Mouse (Mus musculus) cerebellum, adult 9-10 months (tissue): ENCODE results near the gene Olfr430.
"Not testable (repeated sequence)": the region's sequence is repeated elsewhere in the genome, so short reads cannot be mapped to it uniquely, and the experiment has no call there.

Experiments used
- DNase-seq: peaks from one replicate; pipeline ENCODE4 v3.0.0; 2022

Olfr430 gene

DNA sequence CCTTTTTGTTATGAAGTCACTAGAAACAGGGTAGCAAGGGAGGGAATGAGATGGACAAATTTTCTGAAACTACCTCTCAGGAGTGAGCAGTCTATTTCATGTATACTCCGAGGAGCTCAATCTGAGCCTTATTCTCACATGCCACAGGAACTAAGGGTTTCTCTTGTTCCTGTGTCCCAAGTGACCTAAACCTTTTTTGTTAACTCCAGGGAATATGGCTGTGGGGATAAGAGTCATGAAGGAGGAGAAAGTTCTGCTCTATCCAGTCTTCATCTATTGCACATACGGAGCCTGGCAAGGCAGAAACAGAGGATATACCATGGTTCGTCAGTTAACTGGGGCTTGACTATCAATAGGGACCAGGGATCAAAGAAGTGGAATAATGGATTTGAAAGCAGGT, at the start of gene Olfr430:
Gene Olfr430, plus strand, starts transcription at position 301 of the 400 bp plus-strand sequence.
- DNase-seq: no peak

DNA sequence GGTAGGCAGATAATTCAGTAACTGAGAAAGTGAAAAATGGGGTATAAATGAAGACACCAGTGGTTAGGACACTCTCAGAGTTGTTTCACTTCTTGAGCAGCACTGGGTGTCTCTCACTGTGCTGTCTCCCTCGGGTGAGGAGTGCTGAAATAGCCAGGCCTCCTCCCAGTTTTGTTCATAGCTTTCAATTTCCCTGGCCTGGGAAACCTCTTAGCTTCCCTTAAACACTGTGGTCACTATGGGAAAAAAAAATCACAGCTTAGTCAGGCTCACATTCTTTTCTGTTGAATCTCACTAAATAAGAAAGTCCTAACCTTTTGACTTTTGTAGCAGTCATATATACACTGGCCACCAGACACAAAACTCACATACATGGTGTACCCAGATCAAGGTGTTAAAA, 34.7 kb upstream of the Olfr430 start, which contains the start of gene Ifi205:
Gene Ifi205, minus strand, starts transcription at position 113 of the 400 bp plus-strand sequence.
- DNase-seq: no peak

DNA sequence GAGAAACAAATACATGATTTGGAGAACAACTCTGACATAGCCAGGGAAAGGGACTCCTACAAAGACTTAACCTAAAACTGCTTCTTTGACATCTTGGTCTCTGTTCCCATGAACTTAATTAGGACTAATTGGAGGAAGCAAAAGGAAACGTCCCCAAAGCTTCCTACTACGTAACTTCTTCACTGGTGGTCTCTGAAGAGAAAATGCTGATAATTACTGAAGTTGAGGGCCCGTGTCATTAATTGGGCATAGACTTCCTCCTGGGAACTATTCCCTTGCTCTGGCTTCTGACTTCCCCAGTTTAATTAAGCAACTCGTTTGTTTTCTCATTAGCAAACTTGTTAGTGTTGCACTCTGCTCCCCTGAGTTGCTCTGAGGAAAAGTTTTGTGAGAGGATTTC, 30.6 kb upstream of the Olfr430 start:
- no peak for DNase-seq

DNA sequence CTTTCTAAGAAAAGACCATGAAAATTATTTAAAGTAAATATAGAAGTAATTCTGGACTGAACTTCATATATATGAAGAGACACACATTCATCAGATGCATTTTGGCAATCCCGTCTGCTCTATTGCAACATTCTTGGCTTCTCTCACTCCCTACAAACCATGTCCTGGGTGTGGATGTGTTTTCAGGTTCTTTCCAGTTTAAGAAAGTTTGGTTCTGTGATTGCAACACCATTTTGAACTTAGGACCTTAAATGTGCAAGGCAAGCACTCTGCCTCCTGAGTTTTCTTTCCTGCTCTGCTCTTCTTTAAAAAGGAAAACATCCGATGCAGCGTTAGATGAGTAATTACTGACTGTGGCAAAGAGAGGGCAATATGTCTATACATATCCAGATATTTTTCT, 27.9 kb upstream of the Olfr430 start:
- no peak for DNase-seq

DNA sequence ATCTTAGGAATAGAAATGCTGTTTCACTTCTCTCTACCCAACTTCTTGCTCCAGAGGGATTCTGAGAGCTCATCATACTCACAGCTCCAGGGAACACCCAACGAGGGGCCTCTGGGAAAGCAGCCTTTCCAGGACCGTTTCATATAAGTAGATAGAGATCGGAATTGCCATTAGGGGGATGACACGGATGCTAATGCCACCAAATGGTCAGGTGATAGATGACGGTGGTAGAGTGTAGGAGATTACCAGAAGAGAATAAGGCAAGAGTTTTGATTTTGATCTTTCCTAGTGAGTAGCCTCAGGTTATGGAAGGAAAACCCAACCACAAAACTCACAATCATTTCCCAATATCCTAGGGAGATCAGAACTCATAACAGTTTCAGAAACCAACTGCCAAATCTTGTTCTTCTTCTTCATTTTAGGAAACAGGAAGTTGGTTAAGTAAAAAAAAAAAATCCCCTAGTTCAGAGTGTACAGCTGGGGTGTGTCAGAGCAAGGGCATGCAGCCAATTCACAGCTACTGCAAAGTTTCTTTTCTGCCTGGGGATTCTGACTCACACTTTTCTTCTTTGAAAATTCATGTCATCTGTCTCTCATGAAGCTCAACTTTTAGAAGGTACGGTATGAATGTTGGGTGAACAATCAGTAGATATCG, 25.8 kb upstream of the Olfr430 start, which contains the start of gene Olfr433:
Gene Olfr433, plus strand, starts transcription at position 183 of the 655 bp plus-strand sequence.
- DNase-seq: no peak

DNA sequence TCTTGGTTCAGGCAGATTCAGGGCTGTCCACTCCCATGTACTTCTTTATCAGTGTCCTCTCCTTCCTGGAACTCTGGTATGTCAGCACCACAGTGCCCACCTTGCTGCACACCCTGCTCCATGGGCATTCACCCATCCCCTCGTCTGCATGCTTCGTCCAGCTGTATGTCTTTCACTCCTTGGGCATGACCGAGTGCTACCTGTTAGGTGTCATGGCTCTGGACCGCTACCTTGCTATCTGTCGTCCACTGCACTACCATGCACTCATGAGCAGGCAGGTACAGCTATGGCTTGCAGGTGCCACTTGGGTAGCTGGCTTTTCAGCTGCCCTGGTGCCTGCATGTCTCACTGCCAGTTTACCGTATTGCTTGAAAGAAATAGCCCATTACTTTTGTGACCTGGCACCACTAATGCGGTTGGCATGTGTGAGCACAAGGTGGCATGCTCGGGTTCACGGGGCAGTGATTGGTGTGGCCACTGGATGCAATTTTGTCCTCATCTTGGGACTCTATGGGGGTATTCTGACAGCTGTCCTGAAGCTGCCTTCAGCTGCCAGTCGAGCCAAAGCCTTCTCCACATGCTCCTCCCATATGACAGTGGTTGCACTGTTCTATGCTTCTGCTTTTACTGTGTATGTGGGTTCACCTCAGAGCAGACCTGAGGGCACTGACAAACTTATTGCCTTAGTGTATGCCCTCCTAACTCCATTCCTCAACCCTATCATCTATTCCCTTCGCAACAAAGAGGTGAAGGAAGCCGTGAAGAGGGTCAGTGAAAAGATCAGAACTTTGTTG, 24.1 kb upstream of the Olfr430 start:
- DNase-seq: not testable (repeated sequence)

DNA sequence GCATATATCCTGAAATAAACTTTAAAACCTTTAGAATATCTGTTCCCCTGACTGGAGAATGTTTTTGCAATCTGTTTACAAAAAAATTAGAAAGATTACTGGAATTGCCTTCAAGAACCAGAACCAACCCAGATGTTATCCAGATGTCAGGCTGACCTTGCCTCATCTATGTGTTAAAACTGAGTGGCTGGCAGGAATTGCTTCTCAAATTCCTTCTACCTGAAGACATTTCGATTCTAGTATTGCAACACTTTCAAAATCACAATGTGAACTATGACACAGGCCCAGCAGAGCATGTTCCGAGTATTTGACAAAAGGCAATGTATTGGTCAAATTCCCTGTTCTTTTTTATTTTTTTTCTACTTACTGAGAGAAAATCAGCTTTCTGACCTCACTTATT, 22.0 kb upstream of the Olfr430 start:
- DNase-seq: no peak

DNA sequence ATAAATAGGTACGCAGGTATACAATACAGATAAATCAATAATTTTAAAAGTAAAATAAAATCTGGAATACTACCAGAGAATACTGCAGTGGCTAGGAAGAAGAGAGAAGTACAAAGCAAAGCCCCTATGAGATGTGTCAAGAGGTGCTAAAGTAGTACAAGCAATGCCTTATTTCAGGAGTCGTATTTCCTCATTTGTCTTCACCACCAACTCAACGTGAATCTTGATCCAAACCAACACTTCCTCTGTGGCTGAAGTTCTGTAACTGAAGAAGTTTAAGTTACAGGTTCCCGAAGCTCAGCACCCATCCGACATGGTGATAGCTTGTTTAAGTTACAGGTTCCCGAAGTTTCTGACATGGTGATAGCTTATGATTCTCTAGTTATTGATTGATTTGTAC, 18.2 kb upstream of the Olfr430 start:
- not testable (repeated sequence) for DNase-seq

DNA sequence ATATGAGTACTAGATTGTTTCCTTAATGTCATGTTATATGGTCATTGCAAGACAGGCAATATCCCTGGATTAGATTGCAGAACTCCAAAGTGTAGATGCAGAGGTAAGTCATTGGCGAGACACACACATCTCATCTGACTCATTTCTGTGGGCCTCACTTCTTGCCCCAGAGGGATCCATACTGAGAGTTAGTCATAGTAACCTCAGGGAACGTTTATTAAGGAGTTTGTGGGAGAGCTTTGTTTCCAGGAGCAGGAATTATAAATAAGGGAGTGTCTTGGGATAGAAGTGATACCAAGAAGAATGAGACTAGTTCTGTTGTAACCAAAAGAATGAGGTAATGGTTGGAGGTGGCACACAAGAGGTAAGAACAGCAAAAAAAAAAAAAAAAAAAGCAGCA, 17.5 kb upstream of the Olfr430 start, which contains the start of gene Olfr432:
Gene Olfr432, plus strand, starts transcription at position 313 of the 400 bp plus-strand sequence.
- no peak for DNase-seq

DNA sequence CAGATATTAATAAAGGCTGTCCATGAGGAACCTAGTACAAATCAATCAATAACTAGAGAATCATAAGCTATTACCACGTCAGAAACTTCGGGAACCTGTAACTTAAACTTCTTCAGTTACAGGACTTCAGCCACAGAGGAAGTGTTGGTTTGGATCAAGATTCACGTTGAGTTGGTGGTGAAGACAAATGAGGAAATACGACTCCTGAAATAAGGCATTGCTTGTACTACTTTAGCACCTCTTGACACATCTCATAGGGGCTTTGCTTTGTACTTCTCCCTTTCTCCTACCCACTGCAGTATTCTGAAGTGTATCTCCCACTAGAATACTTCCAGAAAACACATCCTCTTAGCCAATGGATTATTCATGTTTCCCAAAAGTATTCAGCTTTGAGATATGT, 17.0 kb upstream of the Olfr430 start:
- not testable (repeated sequence) for DNase-seq

DNA sequence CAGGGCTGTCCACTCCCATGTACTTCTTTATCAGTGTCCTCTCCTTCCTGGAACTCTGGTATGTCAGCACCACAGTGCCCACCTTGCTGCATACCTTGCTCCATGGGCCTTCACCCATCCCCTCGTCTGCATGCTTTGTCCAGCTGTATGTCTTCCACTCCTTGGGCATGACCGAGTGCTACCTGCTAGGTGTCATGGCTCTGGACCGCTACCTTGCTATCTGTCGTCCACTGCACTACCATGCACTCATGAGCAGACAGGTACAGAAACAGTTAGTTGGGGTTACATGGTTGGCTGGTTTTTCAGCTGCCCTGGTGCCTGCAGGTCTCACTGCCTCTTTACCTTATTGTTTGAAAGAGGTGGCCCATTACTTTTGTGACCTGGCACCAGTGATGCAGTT, 15.9 kb upstream of the Olfr430 start:
- DNase-seq: no peak

DNA sequence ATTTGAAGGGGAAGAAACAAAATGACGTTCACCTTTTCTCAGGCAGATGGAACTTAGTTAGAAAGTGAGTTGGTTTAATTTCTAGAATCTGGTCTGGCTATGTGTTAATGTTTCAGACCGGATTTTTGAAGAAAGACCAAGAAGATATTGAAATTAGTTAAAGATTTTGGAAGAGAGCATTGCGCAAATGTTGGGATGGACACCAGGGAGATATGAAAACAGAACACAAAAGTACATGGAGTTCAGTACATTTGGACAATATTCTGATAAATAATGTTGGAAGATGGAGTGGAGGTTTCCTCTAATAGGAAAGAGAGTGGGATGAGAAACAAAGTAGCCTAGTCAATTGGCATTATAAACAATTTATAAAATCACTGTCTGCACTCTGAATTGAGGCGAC, 14.9 kb upstream of the Olfr430 start:
- no peak for DNase-seq

DNA sequence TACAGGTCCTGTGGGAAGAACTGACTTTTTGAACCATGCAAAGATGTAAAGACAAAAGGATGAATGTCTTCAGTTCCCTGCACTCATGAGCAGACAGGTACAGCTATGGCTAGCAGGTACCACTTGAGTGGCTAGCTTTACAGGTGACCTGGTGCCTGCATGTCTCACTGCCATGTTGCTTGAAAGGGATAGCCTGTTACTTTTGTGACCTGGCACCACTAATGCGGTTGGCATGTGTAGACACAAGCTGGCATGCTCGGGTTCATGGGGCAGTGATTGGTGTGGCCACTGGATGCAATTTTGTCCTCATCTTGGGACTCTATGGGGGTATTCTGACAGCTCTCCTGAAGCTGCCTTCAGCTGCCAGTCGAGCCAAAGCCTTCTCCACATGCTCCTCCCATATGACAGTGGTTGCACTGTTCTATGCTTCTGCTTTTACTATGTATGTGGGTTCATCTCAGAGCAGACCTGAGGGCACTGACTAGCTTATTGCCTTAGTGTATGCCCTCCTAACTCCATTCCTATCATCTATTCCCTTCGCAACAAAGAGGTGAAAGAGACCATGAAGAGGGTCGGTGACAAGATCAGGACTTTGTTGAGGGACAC, 14.4 kb upstream of the Olfr430 start:
- DNase-seq: no peak

DNA sequence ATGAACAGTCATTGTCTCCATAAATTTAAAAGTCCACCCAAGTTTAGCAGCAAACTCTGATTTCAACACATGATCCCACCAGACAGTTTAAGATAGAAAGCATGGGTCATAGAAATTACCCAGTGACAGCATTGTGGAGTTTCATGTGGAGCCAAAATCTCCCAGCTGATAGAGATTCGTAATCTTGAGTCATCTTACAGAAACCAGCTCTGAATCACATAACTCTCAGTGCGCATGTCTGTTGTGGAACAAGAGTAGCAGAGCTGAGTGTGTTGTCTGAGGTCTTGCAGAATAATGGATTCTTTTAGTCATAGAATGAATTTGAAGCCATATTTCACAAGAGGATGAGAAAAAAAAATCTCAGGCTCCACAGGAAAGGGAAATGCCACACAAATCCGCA, 13.4 kb upstream of the Olfr430 start:
- DNase-seq: no peak

DNA sequence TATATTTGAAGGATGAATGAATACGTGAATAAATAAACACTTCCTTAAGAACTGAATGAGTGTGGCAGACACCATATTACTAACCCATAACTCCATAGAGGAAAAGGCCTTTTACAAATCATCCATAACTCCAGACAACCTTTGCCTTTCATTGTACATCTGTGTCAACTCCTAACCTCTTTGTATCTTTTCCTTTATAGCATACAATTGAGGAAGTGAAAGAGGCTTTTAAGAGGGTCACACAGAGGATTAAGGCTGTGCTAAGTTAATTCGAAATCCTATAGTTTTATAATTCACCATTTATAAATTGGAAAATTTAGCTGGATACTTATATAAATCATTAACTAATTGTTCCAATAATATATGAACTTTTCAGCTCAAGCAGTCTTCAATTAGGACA, 11.2 kb upstream of the Olfr430 start:
- no peak for DNase-seq

DNA sequence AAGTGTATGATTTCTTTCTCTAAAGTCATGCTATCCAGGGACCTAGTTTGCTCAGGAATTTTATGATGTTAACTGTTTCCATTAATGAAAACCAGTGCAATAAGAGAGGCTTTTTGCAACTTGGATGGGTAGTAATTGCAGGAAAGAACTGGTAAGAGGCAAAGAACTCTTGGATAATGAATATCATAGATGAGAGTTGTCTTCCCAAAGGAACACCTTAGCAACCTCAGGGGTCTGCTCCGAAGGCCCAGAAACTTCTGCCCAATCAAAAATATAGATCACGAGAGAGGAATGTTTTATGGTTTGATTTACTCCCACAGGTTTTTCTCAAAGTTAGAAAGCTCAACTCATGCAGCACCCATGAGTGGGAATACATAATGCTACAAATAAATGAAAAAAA, 17.6 kb downstream of the Olfr430 start, which contains the start of gene Olfr429:
Gene Olfr429, plus strand, starts transcription at position 301 of the 400 bp plus-strand sequence.
- DNase-seq: no peak

DNA sequence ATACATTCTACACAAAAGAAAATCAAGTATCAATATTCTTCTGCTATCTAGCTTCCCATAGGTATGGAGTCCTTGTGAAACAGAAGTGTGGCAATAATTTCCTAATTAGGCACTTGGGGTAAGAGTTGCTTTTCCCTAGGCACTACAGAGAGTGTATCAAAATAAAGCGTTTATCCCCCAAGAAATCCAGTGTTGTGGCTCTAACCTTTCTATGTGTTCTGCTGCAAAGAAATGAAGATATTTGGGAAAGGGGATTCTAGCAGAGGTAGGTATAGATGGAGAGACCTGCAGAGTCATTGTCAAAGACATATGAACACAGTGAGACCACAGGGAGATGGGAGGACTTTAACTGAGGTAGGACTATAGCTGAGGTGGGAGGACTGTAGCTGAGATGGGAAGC, 30.2 kb downstream of the Olfr430 start, which contains the start of gene Olfr427:
Gene Olfr427, plus strand, starts transcription at position 301 of the 400 bp plus-strand sequence.
- no peak for DNase-seq

DNA sequence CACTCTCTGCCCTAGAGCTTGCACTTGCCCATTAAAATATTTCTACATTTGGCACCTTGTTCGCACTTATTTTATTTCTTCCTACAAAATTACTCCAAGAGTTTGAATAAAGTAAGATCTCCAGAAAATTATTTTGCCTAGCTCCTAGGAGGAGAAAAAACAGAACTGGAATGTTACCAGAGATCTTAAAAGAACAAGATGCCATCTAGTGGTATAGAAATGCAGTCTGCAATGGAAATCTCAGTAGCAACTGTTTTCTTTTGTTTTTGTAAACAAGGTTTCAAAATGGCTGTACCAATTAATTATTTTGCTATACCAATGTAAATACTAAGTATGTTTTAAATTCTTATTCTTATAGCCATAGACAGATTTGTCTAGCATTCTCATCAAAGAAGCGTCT, 37.3 kb downstream of the Olfr430 start:
- no peak for DNase-seq

DNA sequence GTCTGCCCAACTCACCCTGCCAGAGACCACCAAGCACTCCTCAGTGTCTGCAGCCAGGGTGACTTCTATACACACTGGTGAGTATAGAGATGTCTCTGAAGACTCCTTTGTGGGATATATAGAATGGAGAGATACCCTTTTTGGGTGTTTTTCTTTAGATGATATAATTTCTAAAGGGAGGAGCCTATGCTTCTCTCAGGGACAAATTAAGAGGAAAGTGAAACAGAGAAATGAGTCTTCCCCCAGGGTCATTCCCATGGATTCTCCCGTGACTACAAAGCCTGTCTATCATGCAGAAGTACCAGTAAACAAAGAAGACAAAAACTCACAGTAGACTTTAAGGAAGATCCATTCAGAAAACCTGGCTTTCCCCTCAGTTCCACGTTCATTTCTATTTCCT, 54.7 kb downstream of the Olfr430 start, which contains the start of gene Olfr231:
Gene Olfr231, minus strand, starts transcription at position 101 of the 400 bp plus-strand sequence.
- no peak for DNase-seq
